Mouse (Mus musculus): ENCODE results near the gene Setd6. TPM values are rescaled to one million over a fixed set of nuclear protein-coding genes. Genes with fewer than 3 reads are reported as not detected.

The Setd6 gene
- total RNA-seq, 2 experiments from 2014 or later: 9.4 to 10.4 TPM

GRCm38 (mm10) chr8:95703461-95704260 is 12.0 kb upstream of the Setd6 start:
- intact Hi-C loops (cut with DNase I; ENCODE audit: low total_unique reads): no loop called here
- DNase-seq: no peak

DNA sequence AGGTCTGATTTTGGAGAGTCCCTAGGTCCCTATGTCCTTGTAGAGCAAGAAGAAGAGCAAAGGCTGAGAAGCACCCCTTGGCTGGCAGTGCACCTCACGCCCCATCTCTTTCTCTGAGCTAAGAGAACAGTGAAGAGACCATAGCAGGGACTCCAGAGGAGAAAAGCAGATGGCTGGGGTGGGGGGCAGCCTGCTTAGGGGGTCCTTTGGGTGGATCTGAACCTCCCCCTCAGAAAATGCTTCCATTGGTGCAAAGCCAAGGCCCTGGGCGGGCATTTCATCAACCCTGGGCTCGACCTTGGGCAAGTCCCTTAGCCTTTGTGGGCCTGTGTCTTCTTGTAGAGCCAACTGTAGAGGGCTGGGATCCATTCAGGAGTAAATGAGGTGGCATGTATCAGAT is 11.1 kb upstream of the Setd6 start:
- no peak for DNase-seq
- intact Hi-C loops (cut with DNase I; ENCODE audit: low total_unique reads): no loop called here

DNA sequence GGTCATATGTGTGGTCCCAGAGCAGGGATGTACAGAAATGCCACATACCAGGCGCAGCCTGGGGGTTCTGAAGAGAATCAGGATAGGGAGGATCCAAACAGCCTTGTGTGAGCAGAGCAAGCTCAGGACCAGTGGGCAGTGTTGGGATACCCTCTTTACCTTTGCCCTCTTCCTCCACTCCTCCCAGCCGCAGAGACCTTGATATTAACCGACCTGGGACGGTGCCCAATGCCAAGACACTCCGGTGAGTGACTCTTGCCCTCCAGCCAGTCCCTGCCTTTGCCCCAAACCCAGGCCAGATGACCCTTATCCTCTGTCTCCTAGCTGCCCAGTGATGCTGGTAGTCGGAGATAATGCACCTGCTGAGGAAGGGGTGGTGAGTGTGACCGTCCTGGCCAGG is 6.1 kb upstream of the Setd6 start:
- intact Hi-C loops (cut with DNase I; ENCODE audit: low total_unique reads): no loop called here
- no peak for DNase-seq

GRCm38 (mm10) chr8:95711029-95711428 is 4.7 kb upstream of the Setd6 start:
- DNase-seq: no peak
- intact Hi-C loops (cut with DNase I; ENCODE audit: low total_unique reads): no loop called here

GRCm38 (mm10) chr8:95712395-95712794 is 3.3 kb upstream of the Setd6 start:
- intact Hi-C loops (cut with DNase I; ENCODE audit: low total_unique reads): no loop called here
- no peak for DNase-seq

DNA sequence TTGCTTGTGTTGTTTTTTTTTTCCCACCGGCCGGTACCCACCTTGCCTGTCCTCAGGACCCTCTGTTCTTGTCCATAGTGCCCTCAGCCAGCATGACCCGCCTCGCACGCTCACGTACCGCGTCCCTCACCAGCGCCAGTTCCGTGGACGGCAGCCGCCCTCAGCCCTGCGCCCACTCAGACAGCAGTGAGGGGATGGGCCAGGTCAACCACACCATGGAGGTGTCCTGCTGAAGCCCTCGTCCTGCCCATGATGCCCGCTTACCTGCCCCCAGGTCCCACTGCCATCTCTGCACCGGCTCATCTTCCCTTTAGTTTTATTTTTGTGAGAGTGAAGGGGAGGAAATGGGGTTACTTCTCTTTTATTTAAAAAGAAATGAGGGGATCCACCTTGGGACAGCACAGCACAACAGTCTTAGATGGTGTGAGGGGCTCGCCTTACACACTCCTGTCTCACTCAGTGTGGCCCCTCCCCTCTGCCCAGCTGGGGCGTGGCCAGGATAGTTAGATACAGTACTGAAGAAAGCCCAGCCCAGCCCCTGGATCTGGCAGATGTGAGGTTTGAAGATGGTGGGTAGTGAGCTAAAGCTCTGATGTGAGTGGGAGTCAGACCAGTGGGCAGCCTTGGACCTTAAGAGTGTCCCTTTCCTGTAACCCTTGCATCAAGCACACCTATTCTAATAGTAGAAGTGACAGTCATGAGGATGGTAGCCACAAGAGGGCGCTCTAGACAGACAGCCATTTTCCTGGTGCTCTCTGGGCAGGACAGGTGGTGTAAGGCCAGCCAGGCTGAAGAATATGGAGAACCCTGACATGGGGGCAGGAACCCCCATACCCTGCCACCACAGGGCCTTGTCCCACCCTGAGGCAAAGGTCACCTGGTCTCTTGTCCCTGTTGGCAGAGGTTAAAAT is 2.3 kb upstream of the Setd6 start:
- peak; percentile 58 for DNase-seq
- intact Hi-C loops (cut with DNase I; ENCODE audit: low total_unique reads): no loop called here

- intact Hi-C loops (cut with DNase I; ENCODE audit: low total_unique reads): no loop called here
- DNase-seq: no peak
These were observed 1.3 kb upstream of the Setd6 start for GRCm38 (mm10) chr8:95714367-95714766.

DNA sequence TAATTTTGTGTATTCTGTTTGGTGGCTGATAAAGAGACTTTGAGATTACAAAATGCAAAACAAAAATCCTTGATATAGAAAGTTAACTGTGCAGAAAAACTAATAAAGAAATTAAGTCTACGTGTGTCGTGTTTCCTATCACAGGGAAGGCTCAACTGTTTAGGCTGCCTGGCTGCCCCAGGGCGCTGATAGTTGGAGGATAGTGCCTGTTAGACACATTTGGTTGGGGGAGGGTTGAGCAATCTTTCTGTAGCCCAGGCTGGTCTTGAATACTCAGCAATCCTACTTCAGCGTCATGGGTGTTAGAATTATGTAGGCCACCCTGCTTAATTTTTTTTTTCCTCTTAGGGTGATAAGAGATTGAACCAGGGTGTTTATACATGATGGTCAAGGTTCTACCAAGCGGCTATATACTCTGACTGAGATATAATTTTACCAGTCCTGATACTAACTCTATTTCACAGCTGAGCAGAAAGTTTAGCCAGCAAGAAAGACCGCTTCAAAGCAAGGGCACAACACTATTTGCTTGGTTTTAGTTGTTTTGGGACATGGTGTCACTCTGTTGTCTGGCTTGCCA is 756 bp upstream of the Setd6 start:
- intact Hi-C loops (cut with DNase I; ENCODE audit: low total_unique reads): no loop called here
- DNase-seq: no peak

- no peak for DNase-seq
- intact Hi-C loops (cut with DNase I; ENCODE audit: low total_unique reads): no loop called here
These were observed 1.1 kb downstream of the Setd6 start for GRCm38 (mm10) chr8:95716546-95717335.

DNA sequence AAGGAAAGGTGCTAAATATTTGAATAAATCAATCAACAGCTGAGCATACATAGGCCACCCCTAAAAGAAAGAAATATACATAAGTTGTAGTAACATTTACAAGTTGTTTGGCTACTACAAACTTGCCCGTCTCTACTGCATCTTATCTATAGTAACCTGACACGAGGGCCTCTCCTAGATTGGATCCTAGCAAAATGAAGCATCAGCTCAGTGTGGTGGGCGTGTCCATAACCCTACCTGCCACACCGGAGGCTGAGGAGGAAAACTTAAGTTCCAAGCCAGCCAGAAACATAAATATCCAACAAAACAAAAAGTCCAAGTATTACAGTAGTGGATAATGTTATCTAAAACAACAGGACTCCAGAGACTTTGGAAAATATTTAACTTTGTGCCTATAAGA is 11.9 kb downstream of the Setd6 start:
- intact Hi-C loops (cut with DNase I; ENCODE audit: low total_unique reads): no loop called here
- DNase-seq: no peak

DNA sequence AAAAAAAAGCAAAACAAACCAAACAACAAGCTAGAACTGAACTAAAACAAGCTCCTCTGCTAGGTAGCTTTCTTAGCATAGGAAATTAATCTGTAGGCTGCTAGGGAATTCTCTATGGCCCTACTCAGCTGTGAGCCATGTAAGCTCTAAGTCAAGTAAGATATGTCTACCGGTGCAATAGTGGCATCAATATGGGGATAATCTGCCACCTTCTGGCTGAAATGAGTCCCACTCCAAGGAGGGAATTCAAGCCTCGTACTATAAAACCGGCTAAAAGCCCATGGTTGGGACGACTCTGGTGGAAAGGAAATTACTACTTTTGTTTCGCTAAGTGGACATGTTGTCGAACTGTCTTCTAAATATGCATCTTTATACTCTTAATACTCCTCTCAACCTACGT is 22.9 kb downstream of the Setd6 start:
- DNase-seq: no peak
- intact Hi-C loops (cut with DNase I; ENCODE audit: low total_unique reads): no loop called here

DNA sequence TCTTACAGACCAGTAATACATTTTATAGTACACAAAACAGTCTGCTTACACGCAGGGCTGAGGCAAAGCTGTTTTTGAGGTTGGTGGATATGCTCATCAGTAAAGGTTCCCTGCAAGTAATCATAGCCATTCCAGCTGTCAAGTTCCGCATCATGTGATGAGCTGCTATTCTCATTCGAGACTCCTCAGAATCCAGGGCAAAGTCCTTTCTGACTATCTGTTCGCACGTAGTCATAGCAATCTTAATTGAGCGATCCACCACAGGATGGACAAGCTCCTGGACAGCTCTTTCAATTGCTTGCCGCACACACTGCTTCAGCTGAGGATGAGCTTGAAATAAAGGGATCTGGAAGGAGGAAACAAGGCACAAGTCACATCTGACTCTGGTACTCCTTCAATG is 26.1 kb downstream of the Setd6 start:
- intact Hi-C loops (cut with DNase I; ENCODE audit: low total_unique reads): no loop called here
- DNase-seq: no peak

DNA sequence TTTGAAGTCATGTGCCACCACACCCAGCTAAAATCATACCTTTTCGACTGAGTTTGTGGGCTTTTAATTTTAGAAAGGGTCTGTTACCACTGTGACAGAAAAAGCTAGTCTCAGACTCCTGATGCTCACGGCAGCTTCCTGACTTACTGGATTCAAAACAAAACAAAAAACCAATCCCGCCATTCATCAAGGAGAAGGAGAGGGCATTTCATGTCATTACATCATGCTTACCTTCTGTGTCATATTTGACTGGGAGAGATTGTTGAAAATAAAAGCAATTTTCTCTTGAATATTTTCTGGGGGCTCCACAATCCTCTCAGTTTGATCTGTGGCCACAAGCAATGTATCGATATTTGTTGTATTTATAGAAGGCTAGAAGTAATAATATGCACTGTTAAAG is 32.3 kb downstream of the Setd6 start:
- intact Hi-C loops (cut with DNase I; ENCODE audit: low total_unique reads): no loop called here
- no peak for DNase-seq

GRCm38 (mm10) chr8:95751924-95752323 is 36.2 kb downstream of the Setd6 start:
- intact Hi-C loops (cut with DNase I; ENCODE audit: low total_unique reads): no loop called here
- no peak for DNase-seq

DNA sequence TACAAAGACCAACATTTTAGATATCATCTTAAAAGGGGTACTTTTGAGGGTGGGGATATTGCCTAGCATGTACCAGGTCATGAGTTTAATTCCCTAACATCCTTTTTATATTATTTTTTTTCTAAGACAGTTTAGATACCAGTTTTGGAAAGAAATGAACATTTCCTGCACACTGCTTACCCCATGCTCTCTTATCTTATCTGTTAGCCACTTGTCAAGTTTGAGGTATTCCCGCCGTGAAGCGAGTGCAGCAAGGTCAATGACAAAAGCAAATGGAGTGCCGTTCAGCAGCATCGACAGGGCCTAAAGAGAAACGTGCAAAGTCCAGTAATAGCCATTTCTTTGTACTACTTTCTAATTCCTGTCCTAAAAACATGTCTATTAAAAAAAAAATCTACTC is 44.6 kb downstream of the Setd6 start:
- DNase-seq: no peak
- intact Hi-C loops (cut with DNase I; ENCODE audit: low total_unique reads): no loop called here

GRCm38 (mm10) chr8:95764133-95764532 is 48.5 kb downstream of the Setd6 start:
- no peak for DNase-seq
- intact Hi-C loops (cut with DNase I; ENCODE audit: low total_unique reads): no loop called here
